Mouse (Mus musculus) CH12.LX (cell line): ENCODE measurements at regions not wholly inside any gene's neighbourhood (a gene's known extent, or its start where the extent isn't known, plus 50 kb on each side); places are given as distances from the start of the nearest gene placed in this dataset.

Experiments
- DNase-seq: peaks from one replicate; pipeline ENCODE4 v3.0.0-alpha.2; 2013; ENCODE audit errors: extremely low read depth
- H3K27ac ChIP-seq: 2 replicates; pipeline ENCODE4 v1.5.1; 2012; ENCODE audit warnings: low read depth, mild to moderate bottlenecking, control low read depth, moderate library complexity; ENCODE audit not compliant: insufficient read depth
- H3K27me3 ChIP-seq: replicated peaks from 2 replicates; pipeline ENCODE3; 2012; ENCODE audit warnings: inconsistent platforms
- H3K36me3 ChIP-seq, 2 experiments: replicated peaks in 1 of 2; 2 replicates each; pipeline versions ENCODE3 to v1.6.1; 2012; ENCODE audit warnings: inconsistent platforms in 1 of 2, low read length in 1 of 2, mild to moderate bottlenecking in 1 of 2, mixed read lengths in 1 of 2, moderate library complexity in 1 of 2; ENCODE audit not compliant: control insufficient read depth in 1 of 2, insufficient read depth in 1 of 2
- H3K4me1 ChIP-seq, 2 experiments: 2 replicates each; pipeline ENCODE4 v1.6.1; 2012; ENCODE audit warnings: inconsistent platforms in 1 of 2, moderate library complexity in 1 of 2; ENCODE audit not compliant: insufficient read depth in 2 of 2, control insufficient read depth in 1 of 2
- H3K4me2 ChIP-seq: 2 replicates; pipeline ENCODE4 v1.6.1; 2012; ENCODE audit warnings: low read depth, mild to moderate bottlenecking, control low read depth; ENCODE audit not compliant: poor library complexity, insufficient read depth, severe bottlenecking
- H3K4me3 ChIP-seq, 3 experiments: fragments of 150-350 bp in 1 of 3; sonication (generic) in 1 of 3; replicated peaks in 1 of 3; 2 replicates each; pipeline versions ENCODE3 to v1.5.1; 2011 to 2012; ENCODE audit warnings: low read depth in 2 of 3, low read length in 2 of 3, mild to moderate bottlenecking in 2 of 3, moderate library complexity in 2 of 3, control low read depth in 1 of 3, improper control_type of control experiment in 1 of 3, inconsistent platforms in 1 of 3, mixed read lengths in 1 of 3; ENCODE audit not compliant: poor library complexity in 1 of 3
- H3K79me2 ChIP-seq: replicated peaks from 2 replicates; pipeline ENCODE4 v1.6.1; 2012; ENCODE audit warnings: mild to moderate bottlenecking, moderate library complexity; ENCODE audit not compliant: control insufficient read depth, poor library complexity, insufficient read depth, severe bottlenecking; ENCODE audit errors: extremely low read depth
- H3K9ac ChIP-seq: 2 replicates; pipeline ENCODE4 v1.6.1; 2012; ENCODE audit warnings: low read depth, mild to moderate bottlenecking, control low read depth, moderate library complexity; ENCODE audit not compliant: insufficient read depth
- H3K9me3 ChIP-seq: replicated peaks from 2 replicates; pipeline ENCODE3; 2012; ENCODE audit warnings: low read length, inconsistent platforms, mixed read lengths
- BHLHE40 ChIP-seq: IDR thresholded peaks from 2 replicates; pipeline ENCODE4 v1.6.1; 2011; ENCODE audit warnings: mild to moderate bottlenecking, low read depth, low read length, improper control_type of control experiment
- CHD2 ChIP-seq: IDR thresholded peaks from 2 replicates; pipeline ENCODE4 v1.6.1; 2011; ENCODE audit warnings: low read length, improper control_type of control experiment
- E2F4 ChIP-seq: IDR thresholded peaks from 2 replicates; pipeline ENCODE4 v1.6.1; 2011; ENCODE audit warnings: low read depth, low read length, improper control_type of control experiment; ENCODE audit not compliant: insufficient replicate concordance
- HCFC1 ChIP-seq: IDR thresholded peaks from 2 replicates; pipeline ENCODE4 v1.6.1; 2012; ENCODE audit warnings: low read depth, mild to moderate bottlenecking, inconsistent platforms, low read length, improper control_type of control experiment
- IRF4 ChIP-seq: IDR thresholded peaks from 2 replicates; pipeline ENCODE4 v1.6.1; 2014; ENCODE audit warnings: low read depth, mild to moderate bottlenecking, inconsistent platforms, low read length, improper control_type of control experiment
- KAT2A ChIP-seq: IDR thresholded peaks from 2 replicates; pipeline ENCODE4 v1.6.1; 2012; ENCODE audit warnings: low read length, improper control_type of control experiment, inconsistent platforms; ENCODE audit not compliant: insufficient replicate concordance
- MAFK ChIP-seq: IDR thresholded peaks from 2 replicates; pipeline ENCODE4 v1.6.1; 2011; ENCODE audit warnings: low read length, improper control_type of control experiment; ENCODE audit not compliant: insufficient replicate concordance
- RCOR1 ChIP-seq: conservative IDR thresholded peaks from 2 replicates; pipeline ENCODE4 v1.6.1; 2012; ENCODE audit warnings: low read depth, mild to moderate bottlenecking, inconsistent platforms, low read length, improper control_type of control experiment
- SMC3 ChIP-seq: IDR thresholded peaks from 2 replicates; pipeline ENCODE4 v1.6.1; 2011; ENCODE audit warnings: low read depth, low read length, improper control_type of control experiment
- TBP ChIP-seq: conservative IDR thresholded peaks from 2 replicates; pipeline ENCODE4 v1.6.1; 2011; ENCODE audit warnings: low read depth, low read length, improper control_type of control experiment
- UBTF ChIP-seq: IDR thresholded peaks from 2 replicates; pipeline ENCODE4 v1.6.1; 2012; ENCODE audit warnings: low read depth, mild to moderate bottlenecking, inconsistent platforms, low read length, improper control_type of control experiment, moderate library complexity
- ZC3H11A ChIP-seq: IDR thresholded peaks from 2 replicates; pipeline ENCODE4 v1.6.1; 2012; ENCODE audit warnings: low read depth, mild to moderate bottlenecking, inconsistent platforms, low read length, improper control_type of control experiment
- dilution Hi-C: fragments of 300-500 bp; cut with MboI; formaldehyde crosslinking; loops from 2 replicates; pipeline ENCODE4 v1.14.3; 2020; ENCODE audit warnings: low sequenced_read_pairs; ENCODE audit not compliant: extremely low pct_unique_long_range_greater_than_20kb, extremely low pct_ligation_motif_present
- in situ Hi-C: fragments of 300-500 bp; cut with MboI; formaldehyde crosslinking; loops from 3 replicates; pipeline ENCODE4 v1.14.3; 2019; ENCODE audit warnings: low sequenced_read_pairs, low pct_ligation_motif_present, low pct_unique_long_range_greater_than_20kb, mixed read lengths

GRCm38 (mm10) chr8:100515896-100516295 lies 1099.6 kb upstream of the Cdh8 start:
- Histone ChIP-seq H3K4me3 (no peak overlapping the region), H3K4me1 (no peaks in the 10 kb centered on the region), H3K36me3 (no peaks in the 10 kb centered on the region), H3K9ac (no peak overlapping the region), H3K27ac (no peak overlapping the region), H3K4me2 (no peak overlapping the region), H3K27me3 (no peaks in the 10 kb centered on the region), H3K79me2 (no peaks in the 10 kb centered on the region), H3K9me3 (peaks cover 24% of the 10 kb centered on the region)
- in situ Hi-C loops (no loop called here), dilution Hi-C loops (no loop called here)
- TF ChIP-seq E2F4 (no peak), RCOR1 (no peak), SMC3 (no peak), BHLHE40 (no peak), TBP (no peak), UBTF (no peak), KAT2A (no peak)
- DNase-seq = no peak

- no peak for DNase-seq
- in situ Hi-C loops = no loop called here
- no peak overlapping the region for H3K9ac ChIP-seq
- H3K9me3 ChIP-seq = peaks cover 26% of the 10 kb centered on the region
- no peaks in the 10 kb centered on the region for H3K4me1 ChIP-seq
- dilution Hi-C loops = no loop called here
- H3K36me3 ChIP-seq = no peaks in the 10 kb centered on the region
- no peak overlapping the region for H3K4me3 ChIP-seq
- H3K79me2 ChIP-seq = no peaks in the 10 kb centered on the region
- TF ChIP-seq CHD2 = no peak
- no peak for TF ChIP-seq HCFC1
- no peak for TF ChIP-seq IRF4
- TF ChIP-seq E2F4 = no peak
- no peaks in the 10 kb centered on the region for H3K27me3 ChIP-seq
- H3K27ac ChIP-seq = no peak overlapping the region
- H3K4me2 ChIP-seq = no peak overlapping the region
Observed at GRCm38 (mm10) chr8:100515152-100515551, 1098.9 kb upstream of the Cdh8 start.

- no peak for DNase-seq
- in situ Hi-C loops = no loop called here
- no peak for TF ChIP-seq ZC3H11A
- TF ChIP-seq MAFK = peak; percentile 57
Observed at GRCm38 (mm10) chr8:100506478-100506877, 1090.2 kb upstream of the Cdh8 start.

More at GRCm38 (mm10) chr8:100506478-100506877, 1090.2 kb upstream of the Cdh8 start:
- H3K4me1 ChIP-seq = no peaks in the 10 kb centered on the region
- dilution Hi-C loops = no loop called here
- no peak overlapping the region for H3K9ac ChIP-seq
- H3K36me3 ChIP-seq = no peaks in the 10 kb centered on the region
- peaks cover 10% of the 10 kb centered on the region for H3K9me3 ChIP-seq
- H3K27me3 ChIP-seq = no peaks in the 10 kb centered on the region
- H3K4me3 ChIP-seq = no peak overlapping the region
- no peaks in the 10 kb centered on the region for H3K79me2 ChIP-seq
- no peak overlapping the region for H3K4me2 ChIP-seq
- H3K27ac ChIP-seq = no peak overlapping the region
